ENCODE assay signal across 30 mouse cellular contexts in the genomic region with DNA sequence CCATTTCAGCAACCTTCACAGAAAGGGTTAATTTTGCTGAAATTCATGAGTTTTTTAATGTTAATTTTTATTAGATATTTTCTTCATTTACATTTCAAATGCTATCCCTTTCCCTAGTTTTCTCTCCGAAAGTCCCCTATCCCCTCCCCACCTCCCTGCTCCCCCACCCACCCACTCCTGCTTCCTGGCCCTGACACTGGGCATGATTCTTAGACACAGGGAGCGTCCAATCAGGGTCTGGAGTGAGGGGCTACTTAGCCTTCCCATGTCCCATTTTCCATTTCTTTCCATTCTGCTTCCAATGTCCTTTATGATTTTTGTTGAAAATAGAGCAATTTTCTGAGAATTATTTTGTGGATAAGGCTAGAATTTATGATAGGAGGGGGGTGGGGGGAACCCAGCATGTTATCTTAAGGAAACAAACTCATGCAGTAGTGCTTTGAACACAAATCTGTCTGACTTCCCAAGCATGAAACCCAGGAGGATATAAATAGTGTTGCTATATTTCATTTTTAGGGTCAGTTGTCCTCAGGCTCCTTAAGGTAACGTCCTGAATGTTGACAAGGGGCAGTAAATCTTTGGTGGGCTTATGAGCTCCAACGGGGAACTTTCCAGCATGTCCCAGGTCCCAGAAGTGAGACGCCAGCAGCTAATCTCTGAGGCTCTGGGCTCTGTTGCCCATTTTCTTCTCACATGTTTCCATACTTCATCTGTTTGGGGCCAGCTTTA.
DNase-seq lines count a peak whose midpoint lies in the region; ATAC-seq lines count a peak whose summit lies in the region.
"Had no signal": no experiment of that assay in that cellular context is flagged by ENCODE, and none has a peak within 500 bp of the region (broad histone marks: within the 10 kb centered on the region; RNA-seq: fewer than 3 reads in every experiment).

No protein-coding gene starts in this region.

- no peak overlapping the region for H3K4me3 ChIP-seq in kidney, embryonic 15.5 days (replicated peaks)
- H3K4me3 ChIP-seq in limb, embryonic 11.5 days (ENCODE audit: low read depth, low read length), result no peak overlapping the region
- H3K4me3 ChIP-seq in limb, embryonic 10.5 days, result no peak overlapping the region
- no peak overlapping the region for H3K4me3 ChIP-seq in forebrain, embryonic 12.5 days (replicated peaks)
- H3K4me3 ChIP-seq: embryonic facial prominence, embryonic 13.5 days; forebrain, embryonic 10.5 days; heart, adult 2 months; heart, embryonic 12.5 days; hindbrain, embryonic 15.5 days; intestine, embryonic 15.5 days; midbrain, embryonic 15.5 days; neural tube, embryonic 13.5 days; stomach, embryonic 15.5 days had no signal

- H3K9ac ChIP-seq in kidney, embryonic 15.5 days, result no peak overlapping the region
- H3K9ac ChIP-seq in limb, embryonic 11.5 days (ENCODE audit: low read length), result no peak overlapping the region
- H3K9ac ChIP-seq in forebrain, embryonic 12.5 days, result no peak overlapping the region
- H3K9ac ChIP-seq: embryonic facial prominence, embryonic 13.5 days; heart, embryonic 12.5 days; hindbrain, embryonic 15.5 days; intestine, embryonic 15.5 days; liver, embryonic 14.5 days; midbrain, embryonic 15.5 days; neural tube, embryonic 13.5 days; stomach, embryonic 15.5 days had no signal

- peak; percentile 92 for ATAC-seq in kidney, embryonic 15.5 days (replicated peaks; ENCODE audit: low FRiP score)
- peak; percentile 76; the same call in 1 of the 2 replicates for ATAC-seq in limb, embryonic 11.5 days (ENCODE audit: insufficient number of reproducible peaks, low FRiP score, low TSS enrichment, low read depth)
- ATAC-seq in forebrain, embryonic 12.5 days (ENCODE audit: low FRiP score), result no peak
- ATAC-seq: forebrain, embryonic 16.5 days; intestine, embryonic 15.5 days; midbrain, embryonic 15.5 days had no signal

- no peaks in the 10 kb centered on the region for H3K27me3 ChIP-seq in kidney, embryonic 15.5 days
- H3K27me3 ChIP-seq in limb, embryonic 11.5 days (ENCODE audit: control insufficient read depth, insufficient read depth, low read length), result no peaks in the 10 kb centered on the region
- H3K27me3 ChIP-seq in limb, embryonic 10.5 days (ENCODE audit: low read depth, poor library complexity, severe bottlenecking), result no peaks in the 10 kb centered on the region
- H3K27me3 ChIP-seq in forebrain, embryonic 12.5 days, result no peaks in the 10 kb centered on the region
- H3K27me3 ChIP-seq: embryonic facial prominence, embryonic 13.5 days; heart, embryonic 12.5 days; hindbrain, embryonic 15.5 days; intestine, embryonic 15.5 days; midbrain, embryonic 15.5 days; neural tube, embryonic 13.5 days; stomach, embryonic 15.5 days had no signal

- H3K27ac ChIP-seq in kidney, embryonic 15.5 days, result peak overlapping the region; percentile 48; the same call in 1 of the 2 replicates
- no peak overlapping the region for H3K27ac ChIP-seq in limb, embryonic 11.5 days (replicated peaks; ENCODE audit: low read depth, low read length)
- H3K27ac ChIP-seq in limb, embryonic 10.5 days, result no peak overlapping the region
- H3K27ac ChIP-seq in forebrain, embryonic 12.5 days, result no peak overlapping the region
- H3K27ac ChIP-seq: embryonic facial prominence, embryonic 13.5 days; forebrain, embryonic 10.5 days; heart, adult 2 months; hindbrain, embryonic 15.5 days; intestine, embryonic 15.5 days; liver, embryonic 14.5 days; macrophage; midbrain, embryonic 15.5 days; neural tube, embryonic 13.5 days; stomach, embryonic 15.5 days had no signal

- no peaks in the 10 kb centered on the region for H3K9me3 ChIP-seq in kidney, embryonic 15.5 days (replicated peaks)
- H3K9me3 ChIP-seq in limb, embryonic 11.5 days (ENCODE audit: control insufficient read depth, low read length), result no peaks in the 10 kb centered on the region
- H3K9me3 ChIP-seq in limb, embryonic 10.5 days (replicated peaks), result no peaks in the 10 kb centered on the region
- no peaks in the 10 kb centered on the region for H3K9me3 ChIP-seq in forebrain, embryonic 12.5 days
- H3K9me3 ChIP-seq: embryonic facial prominence, embryonic 13.5 days; forebrain, embryonic 10.5 days; heart, embryonic 12.5 days; hindbrain, embryonic 15.5 days; intestine, embryonic 15.5 days; midbrain, embryonic 15.5 days; neural tube, embryonic 13.5 days; stomach, embryonic 15.5 days had no signal

- no peak for DNase-seq in kidney, adult 18-20 months
- DNase-seq in limb, embryonic 11.5 days (ENCODE audit: low spot score), result peak; percentile 42
- DNase-seq in limb, embryonic 10.5 days (ENCODE audit: low spot score), result no peak
- DNase-seq in hindlimb bud, embryonic 11.5 days (ENCODE audit: extremely low spot score, low read depth, low spot score), result peak; percentile 57
- DNase-seq: adrenal gland, postnatal 36 days; B cell, adult 2 months; cerebellum, adult 18-20 months; cerebellum, postnatal 10 days; heart, adult 2 months; heart, postnatal 4 days; layer of hippocampus, postnatal 36 days; left cerebral cortex, postnatal 4 days; liver; lung, adult 2 months; lung, postnatal 10 days; retina, postnatal 1 day; right cerebral cortex, postnatal 14 days had no signal

- H3K4me1 ChIP-seq in kidney, embryonic 15.5 days, result peaks cover 11% of the 10 kb centered on the region
- H3K4me1 ChIP-seq in limb, embryonic 11.5 days (ENCODE audit: control insufficient read depth, insufficient read depth, low read length), result peaks cover 4% of the 10 kb centered on the region; the same call in 1 of the 2 replicates
- H3K4me1 ChIP-seq in limb, embryonic 10.5 days, result peaks cover 13% of the 10 kb centered on the region
- no peaks in the 10 kb centered on the region for H3K4me1 ChIP-seq in forebrain, embryonic 12.5 days
- H3K4me1 ChIP-seq: embryonic facial prominence, embryonic 13.5 days; forebrain, embryonic 10.5 days; heart, embryonic 12.5 days; hindbrain, embryonic 15.5 days; intestine, embryonic 15.5 days; midbrain, embryonic 15.5 days; neural tube, embryonic 13.5 days; stomach, embryonic 15.5 days had no signal

- 0 out of 2 replicates have a peak overlapping the region, but pooled peaks have one; percentile 12 for H3K4me2 ChIP-seq in kidney, embryonic 15.5 days
- no peak overlapping the region for H3K4me2 ChIP-seq in limb, embryonic 11.5 days (ENCODE audit: low read depth, severe bottlenecking)
- H3K4me2 ChIP-seq in forebrain, embryonic 12.5 days, result no peak overlapping the region
- H3K4me2 ChIP-seq: embryonic facial prominence, embryonic 13.5 days; heart, embryonic 12.5 days; hindbrain, embryonic 15.5 days; intestine, embryonic 15.5 days; midbrain, embryonic 15.5 days; neural tube, embryonic 13.5 days; stomach, embryonic 15.5 days had no signal

- H3K36me3 ChIP-seq in kidney, embryonic 15.5 days, result no peaks in the 10 kb centered on the region
- H3K36me3 ChIP-seq in limb, embryonic 11.5 days (ENCODE audit: control insufficient read depth, insufficient read depth, low read length), result no peaks in the 10 kb centered on the region
- no peaks in the 10 kb centered on the region for H3K36me3 ChIP-seq in limb, embryonic 10.5 days
- no peaks in the 10 kb centered on the region for H3K36me3 ChIP-seq in forebrain, embryonic 12.5 days (replicated peaks)
- H3K36me3 ChIP-seq: embryonic facial prominence, embryonic 13.5 days; forebrain, embryonic 10.5 days; heart, embryonic 12.5 days; hindbrain, embryonic 15.5 days; intestine, embryonic 15.5 days; midbrain, embryonic 15.5 days; neural tube, embryonic 13.5 days; stomach, embryonic 15.5 days had no signal

- WGBS in kidney, embryonic 15.5 days, result 11% methylated on average over 5 of the region's 5 CpGs
- WGBS in limb, embryonic 11.5 days, result 38% methylated on average over 5 of the region's 5 CpGs
- WGBS in limb, embryonic 10.5 days, result 40% methylated on average over 5 of the region's 5 CpGs
- 88% methylated on average over 5 of the region's 5 CpGs for WGBS in forebrain, embryonic 12.5 days

Comparison
In these comparisons a context has a peak if more than half of its experiments do, and no peak if none do; other contexts are left out.
1. DNase-seq: peak in limb, embryonic 11.5 days (single experiment) and hindlimb bud, embryonic 11.5 days (single experiment); none in kidney, adult 18-20 months (single experiment) and limb, embryonic 10.5 days (single experiment).